Comparison of ENCODE assay signal across 11 mouse cellular contexts in the genomic region with DNA sequence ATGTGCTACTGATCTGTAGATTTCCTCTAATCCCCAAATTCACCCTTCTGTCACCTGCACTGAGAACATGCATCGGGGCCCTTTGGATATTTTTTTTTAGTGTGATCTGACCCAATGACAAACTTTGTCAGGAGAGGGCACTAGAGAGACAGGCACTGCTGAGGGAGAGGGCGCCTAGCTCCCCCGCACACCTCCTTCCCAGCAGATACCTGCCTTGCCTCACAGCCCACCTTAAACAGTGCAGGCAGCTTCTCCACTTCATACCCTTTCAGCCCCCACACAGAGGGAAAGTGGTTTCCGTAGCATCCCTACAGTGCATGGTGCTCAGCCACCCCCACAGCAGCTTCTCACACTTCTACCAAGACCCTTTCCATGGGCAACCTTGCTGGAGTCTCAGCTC.
DNase-seq lines count a peak whose midpoint lies in the region; ATAC-seq lines count a peak whose summit lies in the region.
"Had no signal": no experiment of that assay in that cellular context is flagged by ENCODE, and none has a peak within 500 bp of the region (broad histone marks: within the 10 kb centered on the region; RNA-seq: fewer than 3 reads in every experiment).

No protein-coding gene starts in this region.

- H3K36me3 ChIP-seq in forebrain, embryonic 11.5 days (ENCODE audit: control insufficient read depth, insufficient read depth, low read length): no peaks in the 10 kb centered on the region
- no peaks in the 10 kb centered on the region for H3K36me3 ChIP-seq in forebrain, embryonic 10.5 days (replicated peaks)
- no peaks in the 10 kb centered on the region for H3K36me3 ChIP-seq in midbrain, embryonic 11.5 days (ENCODE audit: control insufficient read depth, insufficient read depth, low read length)
- no peaks in the 10 kb centered on the region for H3K36me3 ChIP-seq in midbrain, embryonic 13.5 days
- H3K36me3 ChIP-seq in neural tube, embryonic 15.5 days: no peaks in the 10 kb centered on the region

- no peaks in the 10 kb centered on the region for H3K4me1 ChIP-seq in forebrain, embryonic 11.5 days (replicated peaks; ENCODE audit: control insufficient read depth, insufficient read depth, low read length)
- 0 out of 2 replicates have a peak, but pooled peaks cover 3% of the 10 kb centered on the region for H3K4me1 ChIP-seq in forebrain, embryonic 10.5 days
- no peaks in the 10 kb centered on the region for H3K4me1 ChIP-seq in midbrain, embryonic 11.5 days (ENCODE audit: control insufficient read depth, insufficient read depth, low read length)
- 0 out of 2 replicates have a peak, but pooled peaks cover 4% of the 10 kb centered on the region for H3K4me1 ChIP-seq in midbrain, embryonic 13.5 days (replicated peaks)
- peaks cover 9% of the 10 kb centered on the region; the same call in 1 of the 2 replicates for H3K4me1 ChIP-seq in neural tube, embryonic 15.5 days

- ATAC-seq in forebrain, embryonic 11.5 days (replicated peaks; ENCODE audit: low FRiP score): no peak
- 0 out of 2 replicates have a peak, but pooled peaks have one; percentile 30 for ATAC-seq in midbrain, embryonic 11.5 days (ENCODE audit: low FRiP score)
- ATAC-seq in midbrain, embryonic 13.5 days: no peak
- ATAC-seq in neural tube, embryonic 15.5 days (ENCODE audit: low FRiP score): no peak
- ATAC-seq: liver, postnatal 0 days had no signal

- H3K9ac ChIP-seq in forebrain, embryonic 11.5 days (ENCODE audit: low read length): no peak overlapping the region
- H3K9ac ChIP-seq in midbrain, embryonic 11.5 days (ENCODE audit: low read length): no peak overlapping the region
- H3K9ac ChIP-seq in midbrain, embryonic 13.5 days (replicated peaks): no peak overlapping the region
- no peak overlapping the region; the same call in 1 of the 2 replicates for H3K9ac ChIP-seq in neural tube, embryonic 15.5 days (replicated peaks)
- H3K9ac ChIP-seq: liver, postnatal 0 days had no signal

- no peaks in the 10 kb centered on the region for H3K9me3 ChIP-seq in forebrain, embryonic 11.5 days (ENCODE audit: control insufficient read depth, low read length)
- H3K9me3 ChIP-seq in forebrain, embryonic 10.5 days: no peaks in the 10 kb centered on the region
- H3K9me3 ChIP-seq in midbrain, embryonic 11.5 days (ENCODE audit: control insufficient read depth, low read length): no peaks in the 10 kb centered on the region
- H3K9me3 ChIP-seq in midbrain, embryonic 13.5 days: no peaks in the 10 kb centered on the region
- H3K9me3 ChIP-seq in neural tube, embryonic 15.5 days (replicated peaks): no peaks in the 10 kb centered on the region

- WGBS in forebrain, embryonic 11.5 days: 29% methylated on average over 4 of the region's 4 CpGs
- WGBS in forebrain, embryonic 10.5 days: 37% methylated on average over 4 of the region's 4 CpGs
- 36% methylated on average over 4 of the region's 4 CpGs for WGBS in midbrain, embryonic 11.5 days
- 36% methylated on average over 4 of the region's 4 CpGs for WGBS in midbrain, embryonic 13.5 days
- 25% methylated on average over 4 of the region's 4 CpGs for WGBS in neural tube, embryonic 15.5 days

- no peak overlapping the region for H3K4me3 ChIP-seq in forebrain, embryonic 11.5 days (ENCODE audit: low read depth, low read length)
- no peak overlapping the region for H3K4me3 ChIP-seq in forebrain, embryonic 10.5 days
- H3K4me3 ChIP-seq in midbrain, embryonic 11.5 days (ENCODE audit: low read depth, low read length): no peak overlapping the region
- H3K4me3 ChIP-seq in midbrain, embryonic 13.5 days (replicated peaks): no peak overlapping the region
- no peak overlapping the region for H3K4me3 ChIP-seq in neural tube, embryonic 15.5 days (replicated peaks)
- H3K4me3 ChIP-seq: heart, adult 2 months had no signal

- no peak overlapping the region for H3K27ac ChIP-seq in forebrain, embryonic 11.5 days (ENCODE audit: low read depth, low read length)
- H3K27ac ChIP-seq in forebrain, embryonic 10.5 days: no peak overlapping the region
- H3K27ac ChIP-seq in midbrain, embryonic 11.5 days (ENCODE audit: low read depth, low read length): no peak overlapping the region
- no peak overlapping the region for H3K27ac ChIP-seq in midbrain, embryonic 13.5 days
- no peak overlapping the region for H3K27ac ChIP-seq in neural tube, embryonic 15.5 days (replicated peaks)
- H3K27ac ChIP-seq: heart, adult 2 months had no signal

- no peaks in the 10 kb centered on the region for H3K27me3 ChIP-seq in forebrain, embryonic 11.5 days (ENCODE audit: control insufficient read depth, insufficient read depth, low read length)
- H3K27me3 ChIP-seq in forebrain, embryonic 10.5 days (ENCODE audit: poor library complexity, severe bottlenecking): no peaks in the 10 kb centered on the region
- no peaks in the 10 kb centered on the region for H3K27me3 ChIP-seq in midbrain, embryonic 11.5 days (ENCODE audit: control insufficient read depth, insufficient read depth, low read length)
- no peaks in the 10 kb centered on the region for H3K27me3 ChIP-seq in midbrain, embryonic 13.5 days
- no peaks in the 10 kb centered on the region for H3K27me3 ChIP-seq in neural tube, embryonic 15.5 days (replicated peaks)

- no peak overlapping the region for H3K4me2 ChIP-seq in forebrain, embryonic 11.5 days (ENCODE audit: low read depth, low read length, severe bottlenecking)
- no peak overlapping the region for H3K4me2 ChIP-seq in midbrain, embryonic 11.5 days
- H3K4me2 ChIP-seq in midbrain, embryonic 13.5 days (replicated peaks): no peak overlapping the region
- peak overlapping the region; percentile 19 for H3K4me2 ChIP-seq in neural tube, embryonic 15.5 days

- peak; percentile 52 for DNase-seq in forebrain, embryonic 11.5 days (ENCODE audit: low spot score)
- no peak for DNase-seq in forebrain, embryonic 10.5 days (ENCODE audit: extremely low spot score, low spot score)
- DNase-seq in midbrain, embryonic 11.5 days (ENCODE audit: low spot score, missing footprints): peak; percentile 89
- DNase-seq in embryo, embryonic 9.5 days (ENCODE audit: extremely low spot score): peak; percentile 48
- no peak for DNase-seq in spleen, postnatal 10 days (ENCODE audit: low spot score in 2 of 2)
- DNase-seq in lung, postnatal 4 days: no peak
- DNase-seq: heart, adult 2 months; liver, postnatal 0 days; thymus, adult 2 months had no signal

Comparison
In these comparisons a context has a peak if more than half of its experiments do, and no peak if none do; other contexts are left out.
1. DNase-seq: peak in forebrain, embryonic 11.5 days (single experiment), midbrain, embryonic 11.5 days (single experiment) and embryo, embryonic 9.5 days (single experiment); none in forebrain, embryonic 10.5 days (single experiment), spleen, postnatal 10 days (0 of 2) and lung, postnatal 4 days (0 of 2).